25 mouse cellular contexts compared by ENCODE assay signal in the genomic region with DNA sequence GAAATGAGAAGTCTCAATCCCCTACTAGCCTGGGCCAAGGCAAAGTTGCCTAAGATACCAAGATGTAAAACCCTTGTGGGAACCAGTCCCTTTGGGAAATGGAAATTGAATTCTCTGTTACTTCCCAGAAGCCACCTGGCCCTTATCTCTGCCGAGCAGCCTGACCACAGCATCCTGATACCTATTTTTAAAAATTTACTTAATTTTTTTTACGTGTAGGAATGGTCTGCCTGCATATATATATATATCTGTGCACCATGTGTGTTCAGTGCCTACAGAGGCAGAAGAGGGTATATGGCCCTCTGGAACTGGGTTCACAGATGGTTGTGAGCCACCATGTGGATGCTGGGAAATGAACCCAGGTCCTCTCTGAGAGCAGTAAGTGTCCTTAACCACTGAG. TPM values are rescaled to one million over a fixed set of nuclear protein-coding genes. Genes with fewer than 3 reads are reported as not detected.
DNase-seq lines count a peak whose midpoint lies in the region; ATAC-seq and TF ChIP-seq lines count a peak whose summit lies in the region.
"Had no signal": no experiment of that assay in that cellular context is flagged by ENCODE, and none has a peak within 500 bp of the region (broad histone marks: within the 10 kb centered on the region; RNA-seq: fewer than 3 reads in every experiment).

No protein-coding gene starts in this region.

- peaks cover 26 to 33% of the 10 kb centered on the region in 2 experiments for H3K4me1 ChIP-seq in MEL (ENCODE audit: control insufficient read depth in 1 of 2, insufficient read depth in 2 of 2, low read length in 2 of 2)
- H3K4me1 ChIP-seq in forebrain, embryonic 11.5 days (replicated peaks; ENCODE audit: control insufficient read depth, insufficient read depth, low read length) = 0 out of 2 replicates have a peak, but pooled peaks cover 1% of the 10 kb centered on the region
- H3K4me1 ChIP-seq in forebrain, embryonic 10.5 days = peaks cover 11% of the 10 kb centered on the region
- H3K4me1 ChIP-seq: embryonic facial prominence, embryonic 12.5 days had no signal

- H3K9me3 ChIP-seq in MEL (replicated peaks; ENCODE audit: insufficient read depth, low read length) = no peaks in the 10 kb centered on the region
- H3K9me3 ChIP-seq in forebrain, embryonic 11.5 days (ENCODE audit: control insufficient read depth, low read length) = no peaks in the 10 kb centered on the region
- no peaks in the 10 kb centered on the region for H3K9me3 ChIP-seq in forebrain, embryonic 10.5 days
- H3K9me3 ChIP-seq: embryonic facial prominence, embryonic 10.5 days; embryonic facial prominence, embryonic 12.5 days; forebrain, embryonic 13.5 days; forebrain, embryonic 15.5 days; G1E had no signal

- no peak for TF ChIP-seq POLR2A in MEL (IDR thresholded peaks at IDR 0.05; ENCODE audit: control insufficient read depth in 1 of 2, insufficient read depth in 1 of 2, low read depth in 1 of 2, low read length in 2 of 2, poor library complexity in 1 of 2)

- H3K27me3 ChIP-seq in MEL (ENCODE audit: control insufficient read depth in 1 of 2, insufficient read depth in 2 of 2, low read length in 2 of 2) = no peaks in the 10 kb centered on the region
- no peaks in the 10 kb centered on the region for H3K27me3 ChIP-seq in forebrain, embryonic 11.5 days (ENCODE audit: control insufficient read depth, insufficient read depth, low read length)
- H3K27me3 ChIP-seq in forebrain, embryonic 10.5 days (ENCODE audit: poor library complexity, severe bottlenecking) = no peaks in the 10 kb centered on the region
- H3K27me3 ChIP-seq: CH12.LX; embryonic facial prominence, embryonic 12.5 days; forebrain, embryonic 13.5 days; forebrain, embryonic 15.5 days had no signal

- no peak overlapping the region for H3K4me2 ChIP-seq in forebrain, embryonic 11.5 days (ENCODE audit: low read depth, low read length, severe bottlenecking)
- H3K4me2 ChIP-seq: embryonic facial prominence, embryonic 12.5 days; forebrain, embryonic 13.5 days; forebrain, embryonic 15.5 days had no signal

- DNase-seq in testis, postnatal 10 days (ENCODE audit: low spot score) = peak; percentile 17
- DNase-seq in testis, postnatal 14 days (ENCODE audit: low spot score) = no peak
- peak; percentile 54 for DNase-seq in MEL (ENCODE audit: low read depth, low spot score)
- no peak for DNase-seq in forebrain, embryonic 11.5 days (ENCODE audit: low spot score)
- DNase-seq in forebrain, embryonic 10.5 days (ENCODE audit: extremely low spot score, low spot score) = no peak
- DNase-seq: adrenal gland, adult 2 months; adrenal gland, postnatal 10 days; adrenal gland, postnatal 25 days; B cell, adult 2 months; cerebellum, adult 11 months; cerebellum, adult 18-20 months; cerebellum, adult 8-10 months; cerebellum, adult 9-11 months; cerebellum, postnatal 14 days; cerebellum, postnatal 36 days; forebrain, postnatal 0 days had no signal

- TF ChIP-seq CTCF in MEL (IDR thresholded peaks at IDR 0.05 in 2 of 3, conservative IDR thresholded peaks at IDR 0.05 in 1 of 3; ENCODE audit: control insufficient read depth in 1 of 3, insufficient read depth in 1 of 3, low read depth in 2 of 3, low read length in 3 of 3, poor library complexity in 1 of 3, severe bottlenecking in 1 of 3) = no peak

- no peaks in the 10 kb centered on the region for H3K79me2 ChIP-seq in MEL (ENCODE audit: control insufficient read depth, insufficient read depth, low read length, poor library complexity)

- H3K4me3 ChIP-seq in MEL (ENCODE audit: control insufficient read depth in 1 of 2, insufficient read depth in 1 of 2, low read depth in 2 of 2, low read length in 2 of 2) = no peak overlapping the region
- no peak overlapping the region for H3K4me3 ChIP-seq in forebrain, embryonic 11.5 days (ENCODE audit: low read depth, low read length)
- no peak overlapping the region for H3K4me3 ChIP-seq in forebrain, embryonic 10.5 days
- H3K4me3 ChIP-seq: embryonic facial prominence, embryonic 10.5 days; embryonic facial prominence, embryonic 12.5 days; forebrain, embryonic 13.5 days; forebrain, embryonic 15.5 days had no signal

- ATAC-seq in common myeloid progenitor, adult 5-6 weeks (replicated peaks; ENCODE audit: low read depth, poor library complexity, severe bottlenecking) = peak; percentile 60
- no peak for ATAC-seq in forebrain, embryonic 11.5 days (replicated peaks; ENCODE audit: low FRiP score)
- ATAC-seq: CD4-positive, CD25-positive, alpha-beta regulatory T cell, adult 4 months; forebrain, embryonic 13.5 days; forebrain, embryonic 15.5 days; forebrain, postnatal 0 days; Patski had no signal

- 92% methylated on average over 2 of the region's 2 CpGs for WGBS in forebrain, embryonic 11.5 days
- WGBS in forebrain, embryonic 10.5 days = 91% methylated on average over 2 of the region's 2 CpGs

- peak overlapping the region; percentile 25 for H3K27ac ChIP-seq in MEL (ENCODE audit: control insufficient read depth, low read depth, low read length)
- no peak overlapping the region for H3K27ac ChIP-seq in forebrain, embryonic 11.5 days (ENCODE audit: low read depth, low read length)
- no peak overlapping the region for H3K27ac ChIP-seq in forebrain, embryonic 10.5 days
- H3K27ac ChIP-seq: embryonic facial prominence, embryonic 10.5 days; embryonic facial prominence, embryonic 12.5 days; forebrain, embryonic 13.5 days; forebrain, embryonic 15.5 days had no signal

- peaks cover 0 to 27% of the 10 kb centered on the region in 2 experiments; a peak in 2 of 4 replicates for H3K36me3 ChIP-seq in MEL (ENCODE audit: control insufficient read depth in 1 of 2, insufficient read depth in 2 of 2, low read length in 2 of 2)
- H3K36me3 ChIP-seq in forebrain, embryonic 11.5 days (ENCODE audit: control insufficient read depth, insufficient read depth, low read length) = no peaks in the 10 kb centered on the region
- H3K36me3 ChIP-seq in forebrain, embryonic 10.5 days (replicated peaks) = no peaks in the 10 kb centered on the region
- H3K36me3 ChIP-seq: embryonic facial prominence, embryonic 10.5 days; embryonic facial prominence, embryonic 12.5 days; forebrain, embryonic 15.5 days had no signal

- TF ChIP-seq RAD21 in MEL (IDR thresholded peaks at IDR 0.05; ENCODE audit: low read depth, low read length) = no peak

- peak; percentile 65 to 73 for TF ChIP-seq EP300 in MEL (IDR thresholded peaks at IDR 0.05; ENCODE audit: low read depth in 1 of 2, low read length in 2 of 2)

- no peak overlapping the region for H3K9ac ChIP-seq in MEL (ENCODE audit: control insufficient read depth, low read depth, low read length, poor library complexity, severe bottlenecking)
- no peak overlapping the region for H3K9ac ChIP-seq in forebrain, embryonic 11.5 days (ENCODE audit: low read length)
- H3K9ac ChIP-seq: embryonic facial prominence, embryonic 12.5 days; forebrain, embryonic 13.5 days; forebrain, embryonic 15.5 days; forebrain, postnatal 0 days had no signal

TF ChIP-seq in MEL, 35 proteins besides CTCF, POLR2A, EP300 and RAD21:
- TF ChIP-seq MAZ (IDR thresholded peaks at IDR 0.05; ENCODE audit: low read depth, low read length) (no peak), ZMIZ1 (IDR thresholded peaks at IDR 0.05; ENCODE audit: low read depth, low read length) (no peak), TCF12 (IDR thresholded peaks at IDR 0.05; ENCODE audit: low read depth, low read length) (peak; percentile 86), ETS1 (IDR thresholded peaks at IDR 0.05; ENCODE audit: low read depth, low read length) (peak; percentile 74), RCOR1 (IDR thresholded peaks at IDR 0.05; ENCODE audit: low read depth, low read length) (peak; percentile 25; the same call in 1 of the 2 replicates), POLR2AphosphoS5 (IDR thresholded peaks at IDR 0.05; ENCODE audit: borderline replicate concordance, low read depth, low read length) (no peak), BHLHE40 (IDR thresholded peaks at IDR 0.05; ENCODE audit: borderline replicate concordance, low read depth, low read length) (no peak), MYC (IDR thresholded peaks at IDR 0.05; ENCODE audit: low read depth, low read length) (0 out of 2 replicates have a peak, but pooled peaks have one; percentile 26), GABPA (IDR thresholded peaks at IDR 0.05; ENCODE audit: low read depth, low read length) (no peak), USF2 (IDR thresholded peaks at IDR 0.05; ENCODE audit: borderline replicate concordance in 1 of 2, insufficient read depth in 1 of 2, low read depth in 1 of 2, low read length in 2 of 2) (no peak), ZNF384 (IDR thresholded peaks at IDR 0.05; ENCODE audit: low read depth, low read length) (peak; percentile 66), MAX (IDR thresholded peaks at IDR 0.05; ENCODE audit: low read length) (no peak), TBP (IDR thresholded peaks at IDR 0.05; ENCODE audit: low read depth, low read length) (no peak), UBTF (IDR thresholded peaks at IDR 0.05; ENCODE audit: borderline replicate concordance, insufficient read depth, low read depth, low read length) (no peak), TAL1 (IDR thresholded peaks at IDR 0.05; ENCODE audit: low read length) (peak; percentile 82), MYB (IDR thresholded peaks at IDR 0.05; ENCODE audit: low read depth, low read length) (no peak), CHD2 (IDR thresholded peaks at IDR 0.05; ENCODE audit: low read length) (no peak), GATA1 (IDR thresholded peaks at IDR 0.05; ENCODE audit: low read depth, low read length) (peak; percentile 69), E2F4 (IDR thresholded peaks at IDR 0.05; ENCODE audit: borderline replicate concordance, low read depth, low read length) (no peak), ELF1 (IDR thresholded peaks at IDR 0.05; ENCODE audit: low read depth, low read length) (no peak), MEF2A (IDR thresholded peaks at IDR 0.05; ENCODE audit: extremely low read depth, insufficient replicate concordance, low read depth, low read length, poor library complexity, severe bottlenecking) (peak; percentile 91)

RNA-seq across cellular contexts. Expression of a gene that starts 50.9 kb away (rescaled TPM):
- total RNA-seq in MEL (2012; rRNA removed) = 46.2 and 53.7 TPM in 2 replicates
- polyA plus RNA-seq in MEL (2012; ENCODE audit: insufficient read depth in 1 of 2, insufficient read length in 2 of 2, low read depth in 1 of 2, low replicate concordance in 2 of 2, missing spikeins in 1 of 2) = 10 to 100 TPM in 1 of 2 experiments, not detected in 1; 83.7 TPM
- total RNA-seq in common myeloid progenitor, adult 5-6 weeks (2017) = 29.9 TPM in 2 replicates
- 53.3 and 56.8 TPM in 2 replicates for polyA plus RNA-seq in forebrain, embryonic 11.5 days (2014; fragmentation: Nextera tagmentation; extraction: Ambion mirVana)
- 64.0 and 65.9 TPM in 2 replicates for polyA plus RNA-seq in forebrain, embryonic 10.5 days (2016; fragmentation: Nextera tagmentation; extraction: Ambion mirVana)

Comparison
In these comparisons a context has a peak if more than half of its experiments do, and no peak if none do; other contexts are left out.
1. DNase-seq: peak in testis, postnatal 10 days (single experiment) and MEL (single experiment); none in testis, postnatal 14 days (single experiment), forebrain, embryonic 11.5 days (single experiment) and forebrain, embryonic 10.5 days (single experiment).